18 mouse cellular contexts compared by ENCODE assay signal in genomic region chr1:89938884-89939595, GRCm38 (mm10). TPM values are rescaled to one million over a fixed set of nuclear protein-coding genes. Genes with fewer than 3 reads are reported as not detected.
DNase-seq lines count a peak whose midpoint lies in the region; ATAC-seq and TF ChIP-seq lines count a peak whose summit lies in the region.
"Had no signal": no experiment of that assay in that cellular context is flagged by ENCODE, and none has a peak within 500 bp of the region (broad histone marks: within the 10 kb centered on the region; RNA-seq: fewer than 3 reads in every experiment).

No protein-coding gene starts in this region.

- H3K9ac ChIP-seq in forebrain, embryonic 13.5 days: no peak overlapping the region
- H3K9ac ChIP-seq: embryonic facial prominence, embryonic 15.5 days; neural tube, embryonic 12.5 days; stomach, embryonic 15.5 days had no signal

- ATAC-seq in hematopoietic stem cell, adult 5-6 weeks (replicated peaks in 1 of 2; ENCODE audit: insufficient read depth in 1 of 2, low FRiP score in 2 of 2, low TSS enrichment in 1 of 2, low read depth in 1 of 2, poor library complexity in 2 of 2, severe bottlenecking in 2 of 2): peak; percentile 34 to 37; a peak in 3 of 4 replicates
- no peak for ATAC-seq in forebrain, embryonic 13.5 days
- ATAC-seq: hindbrain, embryonic 16.5 days had no signal

- DNase-seq in layer of hippocampus, adult 2 months (ENCODE audit: low spot score in 2 of 2): no peak
- DNase-seq in layer of hippocampus, postnatal 25 days (ENCODE audit: extremely low spot score in 1 of 2, low spot score in 1 of 2): no peak
- peak; percentile 94 for DNase-seq in ES-CJ7 (ENCODE audit: low read depth, low spot score)
- DNase-seq in heart, adult 11 months: no peak
- DNase-seq: adrenal gland, adult 2 months; cerebellum, adult 11 months; right cerebral cortex, postnatal 14 days had no signal

- H3K27me3 ChIP-seq in E14TG2a.4 (ENCODE audit: insufficient read depth, low read length): peaks cover 68% of the 10 kb centered on the region
- peaks cover 99% of the 10 kb centered on the region for H3K27me3 ChIP-seq in forebrain, embryonic 13.5 days

- H3K4me1 ChIP-seq in E14TG2a.4 (replicated peaks; ENCODE audit: low read depth, low read length): peaks cover 84% of the 10 kb centered on the region
- H3K4me1 ChIP-seq in forebrain, embryonic 13.5 days: peaks cover 39% of the 10 kb centered on the region

- no peak overlapping the region for H3K4me2 ChIP-seq in forebrain, embryonic 13.5 days
- H3K4me2 ChIP-seq: embryonic facial prominence, embryonic 15.5 days; heart, embryonic 11.5 days had no signal

- 20% methylated on average over 16 of the region's 16 CpGs for whole genome bisulfite sequencing in forebrain, embryonic 13.5 days

- no peaks in the 10 kb centered on the region for H3K36me3 ChIP-seq in E14TG2a.4 (ENCODE audit: insufficient read depth, low read length)
- no peaks in the 10 kb centered on the region for H3K36me3 ChIP-seq in forebrain, embryonic 13.5 days (ENCODE audit: poor library complexity, severe bottlenecking)
- H3K36me3 ChIP-seq: embryonic facial prominence, embryonic 15.5 days; neural tube, embryonic 12.5 days; stomach, embryonic 15.5 days had no signal

- no peaks in the 10 kb centered on the region for H3K9me3 ChIP-seq in E14TG2a.4 (ENCODE audit: low read length)
- H3K9me3 ChIP-seq in forebrain, embryonic 13.5 days (replicated peaks): no peaks in the 10 kb centered on the region
- H3K9me3 ChIP-seq: embryonic facial prominence, embryonic 15.5 days; neural tube, embryonic 12.5 days; stomach, embryonic 15.5 days had no signal

- no peak overlapping the region for H3K4me3 ChIP-seq in layer of hippocampus, adult 2 months
- H3K4me3 ChIP-seq in E14TG2a.4 (replicated peaks; ENCODE audit: low read length): peak overlapping the region; percentile 75; the same call in 1 of the 2 replicates
- H3K4me3 ChIP-seq in forebrain, embryonic 13.5 days: no peak overlapping the region
- H3K4me3 ChIP-seq: embryonic facial prominence, embryonic 15.5 days; neural tube, embryonic 12.5 days; stomach, embryonic 15.5 days had no signal

- H3K27ac ChIP-seq in layer of hippocampus, adult 2 months: no peak overlapping the region
- H3K27ac ChIP-seq in forebrain, embryonic 13.5 days: no peak overlapping the region
- H3K27ac ChIP-seq: embryonic facial prominence, embryonic 15.5 days; macrophage; neural tube, embryonic 12.5 days; stomach, embryonic 15.5 days had no signal

- peak; percentile 72 for TF ChIP-seq CTCF in layer of hippocampus, adult 2 months (conservative IDR thresholded peaks at IDR 0.05)
- TF ChIP-seq CTCF in E14TG2a.4 (conservative IDR thresholded peaks at IDR 0.05; ENCODE audit: low read length): peak; percentile 95

RNA-seq across cellular contexts. Expression of gene Gbx2, which starts 8.1 kb away (rescaled TPM):
- under 1 TPM in 1 of 2 experiments, not detected in 1; 0.31 TPM for total RNA-seq in layer of hippocampus, adult 2 months (2021)
- under 1 TPM in 1 of 2 experiments, not detected in 1; 0.44 TPM for total RNA-seq in layer of hippocampus, postnatal 25 days (2021)
- total RNA-seq in hematopoietic stem cell, adult 5-6 weeks (2017): 4.9 and 6.4 TPM in 2 replicates
- 18.7 and 29.4 TPM in 2 replicates for polyA plus RNA-seq in forebrain, embryonic 13.5 days (2015; fragmentation: Nextera tagmentation; extraction: Ambion mirVana)
- total RNA-seq: adrenal gland, adult 2 months; MEL had no signal
- polyA plus RNA-seq: adrenal gland, adult 2 months; frontal cortex, adult 2 months had no signal
